Mouse (Mus musculus): ENCODE measurements around the gene Kirrel3. TPM values are rescaled to one million over a fixed set of nuclear protein-coding genes. Genes with fewer than 3 reads are reported as not detected.
A peak's percentile ranks its signal among the peaks of the same experiment; 100 is the strongest.

Kirrel3 gene
- polyA plus RNA-seq, 1 experiment from 2014 or later: 1.8 TPM

GRCm38 (mm10) chr9:35007697-35008341, 522.1 kb downstream of the Kirrel3 start:
- 52% methylated on average over 14 of the region's 14 CpGs for WGBS
- Histone ChIP-seq H3K9ac (no peak overlapping the region), H3K4me1 (peaks cover 10% of the 10 kb centered on the region), H3K4me3 (no peak overlapping the region), H3K27me3 (no peaks in the 10 kb centered on the region), H3K27ac (no peak overlapping the region), H3K36me3 (no peaks in the 10 kb centered on the region), H3K9me3 (no peaks in the 10 kb centered on the region), H3K4me2 (no peak overlapping the region)
- ATAC-seq (ENCODE audit: borderline replicate concordance, extremely low read depth, low FRiP score, low TSS enrichment): peak; percentile 36; the same call in 1 of the 2 replicates

DNA sequence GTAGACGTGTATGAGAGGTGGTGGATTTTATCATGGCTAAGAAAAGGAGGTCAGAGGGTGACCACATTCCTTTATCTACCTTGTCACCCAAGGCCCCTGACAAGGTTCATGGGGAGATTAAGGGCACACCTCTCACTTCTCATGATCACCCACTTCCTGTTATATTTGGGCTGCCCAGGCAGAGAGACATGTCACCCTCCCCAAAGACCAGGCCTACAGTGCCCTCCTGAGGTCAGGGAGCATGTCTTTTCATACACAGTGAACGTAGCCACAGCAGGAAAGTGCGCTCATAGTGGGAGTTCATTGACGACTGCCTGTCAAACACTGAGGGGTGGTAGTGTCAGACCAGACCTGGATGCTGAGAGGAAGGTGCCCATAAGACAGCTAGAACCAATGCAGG, 531.1 kb downstream of the Kirrel3 start:
- Histone ChIP-seq H3K9ac (no peak overlapping the region), H3K27ac (no peak overlapping the region), H3K4me2 (no peak overlapping the region), H3K4me1 (peaks cover 17% of the 10 kb centered on the region), H3K36me3 (no peaks in the 10 kb centered on the region), H3K9me3 (no peaks in the 10 kb centered on the region), H3K27me3 (no peaks in the 10 kb centered on the region), H3K4me3 (no peak overlapping the region)
- ATAC-seq (ENCODE audit: borderline replicate concordance, extremely low read depth, low FRiP score, low TSS enrichment): no peak
- WGBS: 50% methylated on average over 4 of the region's 4 CpGs

GRCm38 (mm10) chr9:35017563-35017962, 531.9 kb downstream of the Kirrel3 start:
- WGBS: 6% methylated on average over 13 of the region's 13 CpGs
- no peak overlapping the region for H3K27ac ChIP-seq
- ATAC-seq (ENCODE audit: borderline replicate concordance, extremely low read depth, low FRiP score, low TSS enrichment): peak; percentile 40
- no peaks in the 10 kb centered on the region for H3K9me3 ChIP-seq
- H3K4me3 ChIP-seq: no peak overlapping the region
- H3K4me2 ChIP-seq: peak overlapping the region; percentile 43
- H3K27me3 ChIP-seq: no peaks in the 10 kb centered on the region
- no peaks in the 10 kb centered on the region for H3K36me3 ChIP-seq
- peaks cover 17% of the 10 kb centered on the region for H3K4me1 ChIP-seq
- H3K9ac ChIP-seq: 0 out of 2 replicates have a peak overlapping the region, but pooled peaks have one; percentile 21

DNA sequence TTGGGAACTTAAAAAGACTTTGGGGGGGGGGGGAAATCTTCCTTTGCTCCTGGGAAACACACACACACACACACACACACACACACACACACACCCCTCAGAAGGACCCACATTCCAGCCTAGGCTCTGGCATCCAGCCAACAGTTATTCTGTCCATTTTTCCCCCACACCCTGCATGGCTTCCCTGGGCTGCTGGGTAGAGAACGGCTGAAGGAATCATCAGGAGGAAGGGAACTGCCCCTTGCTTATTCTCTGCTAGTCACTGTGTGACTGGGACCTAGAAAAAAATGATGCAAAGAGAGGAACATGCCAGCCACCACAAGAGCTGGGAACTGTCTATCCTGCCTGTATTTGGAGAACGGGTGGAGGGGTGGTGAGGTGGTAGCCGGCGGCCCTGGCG, 532.4 kb downstream of the Kirrel3 start:
- H3K9ac ChIP-seq: no peak overlapping the region

GRCm38 (mm10) chr9:35019372-35019771, 533.7 kb downstream of the Kirrel3 start:
- 7% methylated on average over 3 of the region's 3 CpGs for WGBS
- Histone ChIP-seq H3K4me3 (no peak overlapping the region), H3K9ac (no peak overlapping the region), H3K27ac (no peak overlapping the region), H3K9me3 (no peaks in the 10 kb centered on the region), H3K36me3 (no peaks in the 10 kb centered on the region), H3K4me2 (no peak overlapping the region), H3K4me1 (peaks cover 17% of the 10 kb centered on the region), H3K27me3 (0 out of 2 replicates have a peak, but pooled peaks cover 1% of the 10 kb centered on the region)
- ATAC-seq (ENCODE audit: borderline replicate concordance, extremely low read depth, low FRiP score, low TSS enrichment): peak; percentile 46

More for the DNA sequence above, 532.4 kb downstream of the Kirrel3 start:
- peak overlapping the region; percentile 43 for H3K4me2 ChIP-seq
- ATAC-seq (ENCODE audit: borderline replicate concordance, extremely low read depth, low FRiP score, low TSS enrichment): peak; percentile 71
- no peaks in the 10 kb centered on the region for H3K27me3 ChIP-seq
- 19% methylated on average over 5 of the region's 5 CpGs for WGBS
- no peaks in the 10 kb centered on the region for H3K9me3 ChIP-seq
- H3K4me1 ChIP-seq: peaks cover 17% of the 10 kb centered on the region
- no peaks in the 10 kb centered on the region for H3K36me3 ChIP-seq
- no peak overlapping the region for H3K27ac ChIP-seq
- no peak overlapping the region for H3K4me3 ChIP-seq

DNA sequence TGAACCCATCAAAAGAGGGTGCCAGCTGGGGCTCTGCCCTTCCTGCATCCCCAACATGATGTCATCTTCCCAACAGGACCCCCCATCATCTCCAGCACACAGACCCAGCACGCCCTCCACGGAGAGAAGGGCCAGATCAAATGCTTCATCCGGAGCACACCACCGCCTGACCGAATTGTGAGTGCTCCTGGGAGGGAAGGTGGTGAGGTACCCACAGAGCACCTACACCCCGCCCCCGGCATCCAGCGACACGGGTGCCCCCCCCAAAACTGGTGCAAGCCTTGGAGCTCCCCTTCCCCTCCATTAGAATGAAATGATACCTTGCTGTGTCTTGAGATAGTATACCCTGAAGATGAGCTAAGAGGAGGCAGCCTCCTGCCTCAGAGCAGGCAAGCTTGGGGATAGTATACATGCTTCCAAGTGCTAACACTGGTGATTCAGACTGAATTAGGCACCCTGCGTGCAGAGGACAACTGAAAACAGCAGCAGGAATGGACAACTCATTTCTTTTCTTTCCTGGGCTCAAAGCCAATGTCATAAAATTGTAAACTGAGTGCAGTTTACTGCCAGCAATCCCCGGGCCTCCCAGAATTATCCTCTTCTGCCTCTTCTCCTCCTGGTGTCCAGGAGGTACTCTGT, 534.4 kb downstream of the Kirrel3 start:
- Histone ChIP-seq H3K4me2 (no peak overlapping the region), H3K27me3 (peaks cover 8% of the 10 kb centered on the region; the same call in 1 of the 2 replicates), H3K9ac (no peak overlapping the region), H3K36me3 (no peaks in the 10 kb centered on the region), H3K9me3 (no peaks in the 10 kb centered on the region), H3K4me1 (peaks cover 23% of the 10 kb centered on the region), H3K4me3 (no peak overlapping the region), H3K27ac (no peak overlapping the region)
- WGBS: 45% methylated on average over 11 of the region's 11 CpGs
- no peak for ATAC-seq (ENCODE audit: borderline replicate concordance, extremely low read depth, low FRiP score, low TSS enrichment)

DNA sequence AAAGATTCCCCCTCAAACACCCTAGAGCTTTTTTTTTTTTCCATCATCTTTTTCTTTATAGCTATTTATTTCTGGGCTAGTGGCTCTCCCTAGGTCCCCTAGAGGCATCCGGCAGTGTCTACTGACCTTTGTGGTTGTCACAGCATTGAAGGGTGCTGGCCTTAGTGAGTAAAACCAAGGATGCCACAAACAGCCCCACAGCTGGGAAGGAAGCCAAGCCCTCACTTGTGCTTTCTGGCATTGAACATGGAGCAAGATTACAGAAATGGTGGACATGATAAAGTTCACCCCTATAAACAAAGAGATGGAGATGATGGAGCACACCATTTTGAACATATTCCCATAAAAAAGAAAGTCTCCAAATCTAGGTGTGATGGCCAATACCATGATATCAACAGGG, 536.0 kb downstream of the Kirrel3 start:
- Histone ChIP-seq H3K36me3 (no peaks in the 10 kb centered on the region), H3K4me3 (no peak overlapping the region), H3K9me3 (no peaks in the 10 kb centered on the region), H3K27ac (no peak overlapping the region), H3K27me3 (peaks cover 13% of the 10 kb centered on the region; the same call in 1 of the 2 replicates), H3K4me2 (no peak overlapping the region), H3K9ac (no peak overlapping the region), H3K4me1 (peaks cover 33% of the 10 kb centered on the region)
- ATAC-seq (ENCODE audit: borderline replicate concordance, extremely low read depth, low FRiP score, low TSS enrichment): no peak
- WGBS: 75% methylated on average over 1 of the region's 1 CpGs

- H3K27ac ChIP-seq: no peak overlapping the region
- 7% methylated on average over 25 of the region's 25 CpGs for WGBS
- H3K27me3 ChIP-seq: peaks cover 13% of the 10 kb centered on the region; the same call in 1 of the 2 replicates
- H3K4me2 ChIP-seq: peak overlapping the region; percentile 58
- peak overlapping the region; percentile 28 for H3K4me3 ChIP-seq
- peak; percentile 28; the same call in 1 of the 2 replicates for ATAC-seq (ENCODE audit: borderline replicate concordance, extremely low read depth, low FRiP score, low TSS enrichment)
- no peak overlapping the region for H3K9ac ChIP-seq
- no peaks in the 10 kb centered on the region for H3K9me3 ChIP-seq
- no peaks in the 10 kb centered on the region for H3K36me3 ChIP-seq
- peaks cover 23% of the 10 kb centered on the region for H3K4me1 ChIP-seq
Measured at GRCm38 (mm10) chr9:35024591-35025496, 539.1 kb downstream of the Kirrel3 start.

GRCm38 (mm10) chr9:35026311-35026710, 540.6 kb downstream of the Kirrel3 start:
- Histone ChIP-seq H3K36me3 (no peaks in the 10 kb centered on the region), H3K9ac (no peak overlapping the region), H3K4me2 (no peak overlapping the region), H3K27ac (no peak overlapping the region), H3K9me3 (no peaks in the 10 kb centered on the region), H3K27me3 (peaks cover 13% of the 10 kb centered on the region; the same call in 1 of the 2 replicates), H3K4me1 (peaks cover 19% of the 10 kb centered on the region), H3K4me3 (no peak overlapping the region)
- 73% methylated on average over 6 of the region's 6 CpGs for WGBS
- no peak for ATAC-seq (ENCODE audit: borderline replicate concordance, extremely low read depth, low FRiP score, low TSS enrichment)

GRCm38 (mm10) chr9:35026897-35027311, 541.2 kb downstream of the Kirrel3 start:
- peaks cover 13% of the 10 kb centered on the region; the same call in 1 of the 2 replicates for H3K27me3 ChIP-seq
- 43% methylated on average over 6 of the region's 6 CpGs for WGBS
- no peak overlapping the region for H3K4me3 ChIP-seq
- H3K4me1 ChIP-seq: peaks cover 19% of the 10 kb centered on the region
- no peak overlapping the region for H3K27ac ChIP-seq
- H3K9ac ChIP-seq: no peak overlapping the region
- H3K4me2 ChIP-seq: no peak overlapping the region
- H3K9me3 ChIP-seq: no peaks in the 10 kb centered on the region
- ATAC-seq (ENCODE audit: borderline replicate concordance, extremely low read depth, low FRiP score, low TSS enrichment): no peak
- no peaks in the 10 kb centered on the region for H3K36me3 ChIP-seq

GRCm38 (mm10) chr9:35027382-35027997, 541.8 kb downstream of the Kirrel3 start:
- no peak for ATAC-seq (ENCODE audit: borderline replicate concordance, extremely low read depth, low FRiP score, low TSS enrichment)
- H3K4me3 ChIP-seq: no peak overlapping the region
- peaks cover 19% of the 10 kb centered on the region for H3K4me1 ChIP-seq
- peaks cover 13% of the 10 kb centered on the region; the same call in 1 of the 2 replicates for H3K27me3 ChIP-seq
- H3K9me3 ChIP-seq: no peaks in the 10 kb centered on the region
- no peak overlapping the region for H3K27ac ChIP-seq
- H3K9ac ChIP-seq: no peak overlapping the region
- H3K4me2 ChIP-seq: no peak overlapping the region
- 74% methylated on average over 6 of the region's 6 CpGs for WGBS
- H3K36me3 ChIP-seq: no peaks in the 10 kb centered on the region

Data from lung, embryonic 15.5 days (tissue).